Mouse (Mus musculus) thymus, adult 2 months (tissue): ENCODE data around the gene Wfdc6a.

Source experiments
- CTCF ChIP-seq: fragments of 200-500 bp; IDR thresholded peaks from 2 replicates; pipeline ENCODE4 v1.5.1; 2012; ENCODE audit warnings: mild to moderate bottlenecking, control low read depth, low read length, moderate library complexity, borderline replicate concordance; ENCODE audit not compliant: control insufficient read depth, poor library complexity, insufficient read depth; ENCODE audit errors: extremely low read depth
- POLR2A ChIP-seq: fragments of 200-500 bp; IDR thresholded peaks from 2 replicates; pipeline ENCODE4 v1.6.1; 2012; ENCODE audit warnings: mild to moderate bottlenecking, low read length, control low read depth, moderate library complexity; ENCODE audit not compliant: control insufficient read depth, poor library complexity, insufficient read depth; ENCODE audit errors: extremely low read depth

- TF ChIP-seq CTCF = no peak
- no peak for TF ChIP-seq POLR2A
Observed at GRCm38 (mm10) chr2:164550895-164551269, 34.4 kb downstream of the Wfdc6a start.
